Mouse (Mus musculus): ENCODE measurements at regions not wholly inside any gene's neighbourhood (a gene's known extent, or its start where the extent isn't known, plus 50 kb on each side); places are given as distances from the start of the nearest gene placed in this dataset.

GRCm38 (mm10) chr2:46678366-46678765 is 1561.2 kb upstream of the Zeb2 start:
- DNase-seq = no peak

- no peak for DNase-seq
These were observed 1552.5 kb upstream of the Zeb2 start for GRCm38 (mm10) chr2:46669517-46670291.

GRCm38 (mm10) chr2:46666990-46667337 is 1549.8 kb upstream of the Zeb2 start:
- no peak for DNase-seq

GRCm38 (mm10) chr2:46666084-46666989 is 1549.1 kb upstream of the Zeb2 start:
- no peak for DNase-seq

GRCm38 (mm10) chr2:46661876-46662275 is 1544.7 kb upstream of the Zeb2 start:
- DNase-seq = no peak

GRCm38 (mm10) chr2:46660577-46660976 is 1543.4 kb upstream of the Zeb2 start:
- no peak for DNase-seq

- no peak for DNase-seq
These were observed 1538.1 kb upstream of the Zeb2 start for GRCm38 (mm10) chr2:46655289-46655688.

- no peak for DNase-seq
These were observed 1535.4 kb upstream of the Zeb2 start for GRCm38 (mm10) chr2:46652616-46653015.

- no peak for DNase-seq
These were observed 1529.2 kb upstream of the Zeb2 start for GRCm38 (mm10) chr2:46646366-46646765.

- DNase-seq = no peak
These were observed 1492.0 kb upstream of the Zeb2 start for GRCm38 (mm10) chr2:46609217-46609616.

- no peak for DNase-seq
These were observed 1464.6 kb upstream of the Zeb2 start for GRCm38 (mm10) chr2:46581773-46582172.

GRCm38 (mm10) chr2:46570416-46570815 is 1453.2 kb upstream of the Zeb2 start:
- DNase-seq = no peak

GRCm38 (mm10) chr2:46533395-46533794 is 1416.2 kb upstream of the Zeb2 start:
- DNase-seq = no peak

- no peak for DNase-seq
These were observed 1413.5 kb upstream of the Zeb2 start for GRCm38 (mm10) chr2:46530686-46531085.

- no peak for DNase-seq
These were observed 1408.0 kb upstream of the Zeb2 start for GRCm38 (mm10) chr2:46525223-46525622.

GRCm38 (mm10) chr2:46524625-46525024 is 1407.4 kb upstream of the Zeb2 start:
- DNase-seq = no peak

GRCm38 (mm10) chr2:46521147-46521965 is 1404.2 kb upstream of the Zeb2 start:
- DNase-seq = no peak

GRCm38 (mm10) chr2:46512237-46513028 is 1395.2 kb upstream of the Zeb2 start:
- no peak for DNase-seq

GRCm38 (mm10) chr2:46506951-46507350 is 1389.8 kb upstream of the Zeb2 start:
- DNase-seq = no peak

GRCm38 (mm10) chr2:46503074-46503473 is 1385.9 kb upstream of the Zeb2 start:
- no peak for DNase-seq

GRCm38 (mm10) chr2:46492299-46492698 is 1375.1 kb upstream of the Zeb2 start:
- DNase-seq = no peak

GRCm38 (mm10) chr2:46491081-46491480 is 1373.9 kb upstream of the Zeb2 start:
- no peak for DNase-seq

Measured in thymus, postnatal 25 days (tissue).